Mouse (Mus musculus): Measurements from ENCODE around the gene Hsfy2.
A peak's percentile ranks its signal among the peaks of the same experiment; 100 is the strongest.

Gene Hsfy2

DNA sequence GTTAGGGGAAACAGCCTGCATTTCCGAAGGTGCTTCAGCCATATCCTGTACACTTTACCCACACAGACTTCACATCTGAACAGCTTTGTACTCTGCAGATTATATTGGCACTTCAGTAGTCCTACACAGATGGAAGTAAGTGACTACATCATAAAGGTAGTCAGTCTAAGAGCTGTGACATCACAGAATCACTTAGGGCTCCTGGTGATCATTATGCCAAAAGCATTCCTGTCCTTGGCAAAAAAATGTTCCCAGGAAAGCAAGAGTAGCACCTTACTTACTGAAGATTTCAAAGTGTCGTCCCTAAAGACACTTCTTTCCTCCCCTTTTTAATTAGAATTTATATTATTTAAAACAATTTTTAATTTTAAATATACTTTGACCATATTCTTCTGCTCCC, at the start of gene Hsfy2:
Gene Hsfy2, minus strand, starts transcription at position 101 of the 400 bp plus-strand sequence.
- DNase-seq, result no peak

DNA sequence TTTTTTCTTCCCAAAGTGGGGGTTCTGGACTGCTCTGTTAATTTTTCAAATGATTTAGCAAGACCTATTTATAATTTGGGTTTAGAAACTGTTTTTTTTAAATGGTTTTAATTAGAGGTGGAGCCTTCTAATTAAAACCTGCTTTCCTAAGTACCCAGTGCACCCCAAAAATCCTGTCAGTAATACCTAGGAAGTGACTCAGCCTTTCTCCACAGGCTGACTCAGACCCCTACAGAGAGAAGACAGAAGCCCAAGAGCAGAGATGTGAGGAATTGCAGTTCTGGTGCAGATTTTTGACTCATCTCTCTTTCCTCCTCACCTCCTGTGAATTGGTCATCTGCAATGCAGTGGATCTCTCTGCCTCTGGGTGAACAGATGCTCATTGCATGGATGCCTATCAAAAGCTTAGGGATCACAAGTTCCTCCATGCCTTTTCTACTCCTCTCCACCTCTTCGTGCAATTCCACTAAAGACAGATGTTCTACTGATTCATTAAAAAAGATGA, 47.9 kb upstream of the Hsfy2 start:
- no peak for DNase-seq

DNA sequence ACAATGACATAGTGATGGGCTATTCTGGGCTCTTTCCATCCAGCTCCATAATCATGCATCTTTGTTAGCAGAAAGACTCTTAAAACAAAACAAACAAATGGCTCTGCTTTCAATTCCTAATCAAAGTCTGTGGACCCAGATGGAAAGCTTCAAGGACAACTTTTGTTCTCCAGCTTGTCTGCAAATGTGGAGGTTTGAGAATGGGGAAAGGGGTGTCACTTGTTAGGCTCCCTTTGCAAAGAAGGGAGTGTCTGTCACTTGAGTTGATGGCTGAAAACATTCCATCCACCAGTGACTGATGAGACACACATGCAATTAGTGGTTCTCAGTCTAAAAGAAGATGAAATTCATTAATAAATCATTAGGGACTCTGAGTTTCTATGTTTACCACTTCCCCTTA, 47.3 kb upstream of the Hsfy2 start:
- DNase-seq, result no peak

DNA sequence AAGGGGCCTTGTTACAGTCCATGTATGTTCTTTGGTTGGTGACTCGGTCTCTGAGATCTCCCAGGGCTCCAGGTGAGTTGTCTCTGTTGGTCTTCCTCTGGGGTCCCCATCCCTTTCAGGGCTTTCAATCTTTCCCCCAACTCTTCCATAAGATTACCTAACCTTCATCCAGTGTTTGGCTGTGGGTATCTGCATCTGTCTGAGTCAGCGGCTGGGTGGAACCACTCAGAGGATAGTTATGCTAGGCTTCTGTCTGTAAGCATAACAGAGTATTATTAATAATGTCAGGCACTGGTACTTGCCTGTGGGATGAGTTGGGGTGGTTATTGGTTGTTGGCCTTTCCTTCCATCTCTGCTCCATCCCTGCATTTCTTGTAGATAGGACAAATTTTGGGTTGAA, 44.0 kb upstream of the Hsfy2 start:
- DNase-seq, result no peak

DNA sequence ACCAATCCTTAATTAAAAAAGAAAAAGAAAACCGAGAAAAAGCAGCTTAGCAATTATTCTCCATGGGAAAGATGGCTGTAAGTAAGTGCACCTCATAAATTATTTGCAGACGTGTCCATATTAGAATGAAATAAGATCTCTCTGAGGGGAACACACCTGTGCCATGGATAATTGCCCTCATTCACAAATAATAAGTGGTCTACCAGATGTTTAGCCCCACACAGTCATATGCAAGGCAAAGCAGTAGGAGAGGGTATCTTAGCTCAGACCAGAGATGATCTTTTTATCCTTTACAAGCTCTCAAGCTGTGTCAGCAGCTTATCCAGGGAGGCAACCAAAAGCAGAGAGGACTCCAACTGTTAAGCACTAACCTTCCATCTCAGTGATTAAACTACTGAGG, 38.0 kb upstream of the Hsfy2 start:
- no peak for DNase-seq

DNA sequence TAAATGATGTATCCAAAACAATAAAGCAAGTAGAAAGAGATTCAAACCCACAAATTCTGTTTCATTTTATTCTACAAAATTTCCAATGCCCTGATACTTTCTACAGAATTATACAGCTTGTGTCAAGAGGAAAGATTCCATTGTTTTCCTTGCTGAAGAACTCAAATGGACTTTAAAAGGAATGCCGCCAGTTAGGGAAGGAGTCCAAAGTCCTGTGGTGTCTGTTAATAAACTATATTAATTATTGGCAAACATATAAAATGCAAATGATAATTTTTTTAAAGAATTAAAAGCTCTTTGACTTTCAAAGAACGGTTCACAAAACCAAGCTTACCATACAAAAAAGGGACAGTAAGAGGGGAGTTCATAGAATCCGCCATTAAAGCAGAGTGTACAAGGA, 37.4 kb upstream of the Hsfy2 start:
- no peak for DNase-seq

DNA sequence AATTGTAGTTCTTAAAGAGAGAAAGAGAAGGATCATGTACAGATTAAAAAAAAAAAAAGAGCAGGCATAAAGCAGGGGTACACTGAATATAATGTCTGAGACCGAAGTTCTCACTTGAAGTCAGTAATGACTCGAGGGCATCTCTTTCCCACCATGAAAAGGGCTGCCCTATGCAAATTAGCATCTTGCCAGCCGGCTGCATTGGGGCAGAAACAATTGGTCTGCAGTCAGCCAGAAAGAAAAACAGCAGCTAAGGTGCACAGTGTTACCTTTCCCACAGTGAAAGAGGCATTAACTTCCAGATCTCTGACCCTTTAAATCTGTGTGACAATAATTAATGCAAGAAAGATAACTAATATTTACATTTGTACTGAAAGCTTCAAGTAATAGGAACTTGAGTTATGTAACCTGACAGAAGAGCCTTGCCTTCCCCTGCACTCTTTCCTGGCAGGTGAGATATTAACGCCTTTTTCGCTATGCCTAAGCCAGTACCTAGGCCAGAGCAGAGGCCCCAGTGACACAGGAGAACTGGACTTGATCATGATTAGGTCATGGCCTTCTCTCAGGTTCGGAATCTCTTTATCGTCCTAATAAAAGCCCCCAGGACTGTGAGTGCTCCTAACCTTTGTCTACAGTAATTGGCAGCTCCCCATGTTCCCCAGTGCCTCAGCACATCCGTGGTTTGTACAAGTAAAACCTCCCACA, 34.2 kb upstream of the Hsfy2 start:
- peak; percentile 24 for DNase-seq

DNA sequence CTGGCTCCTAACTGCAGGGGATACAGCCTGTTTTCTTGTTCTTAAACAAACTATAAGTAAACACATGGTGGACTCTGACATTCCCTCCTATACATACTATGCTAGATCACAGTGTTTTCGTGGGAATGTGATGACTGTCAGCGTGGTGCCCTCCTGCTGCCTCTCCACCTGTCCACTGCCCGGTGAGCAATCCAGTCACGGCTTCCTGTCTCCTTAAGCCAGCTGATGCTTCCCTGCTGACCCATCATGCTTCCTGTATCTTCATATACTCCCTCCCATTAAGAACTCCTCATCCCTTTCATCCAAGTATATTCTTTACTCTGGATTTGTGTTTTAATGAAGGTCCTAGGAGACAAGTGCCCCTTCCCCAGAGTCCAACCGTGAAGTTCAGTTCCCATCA, 33.3 kb upstream of the Hsfy2 start:
- DNase-seq, result no peak

DNA sequence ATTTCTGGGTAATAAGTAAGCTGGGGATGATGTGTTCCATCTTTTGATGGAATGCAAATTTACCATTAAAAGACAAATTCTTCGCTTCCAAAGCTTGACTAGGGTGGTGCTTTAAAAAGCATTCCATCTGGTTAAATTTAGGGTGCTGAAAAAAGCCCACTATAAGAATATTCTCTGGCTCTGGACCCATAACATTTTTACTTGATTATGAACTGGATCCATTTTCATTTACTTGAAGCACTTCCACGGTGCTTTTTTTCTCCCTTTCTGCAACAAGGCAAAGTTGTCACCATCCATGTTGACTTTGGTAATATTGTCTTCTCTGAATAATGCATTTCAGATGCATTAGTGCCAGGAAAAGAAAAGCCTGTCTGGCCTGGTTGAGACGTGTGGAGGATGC, 27.4 kb upstream of the Hsfy2 start:
- DNase-seq, result no peak

DNA sequence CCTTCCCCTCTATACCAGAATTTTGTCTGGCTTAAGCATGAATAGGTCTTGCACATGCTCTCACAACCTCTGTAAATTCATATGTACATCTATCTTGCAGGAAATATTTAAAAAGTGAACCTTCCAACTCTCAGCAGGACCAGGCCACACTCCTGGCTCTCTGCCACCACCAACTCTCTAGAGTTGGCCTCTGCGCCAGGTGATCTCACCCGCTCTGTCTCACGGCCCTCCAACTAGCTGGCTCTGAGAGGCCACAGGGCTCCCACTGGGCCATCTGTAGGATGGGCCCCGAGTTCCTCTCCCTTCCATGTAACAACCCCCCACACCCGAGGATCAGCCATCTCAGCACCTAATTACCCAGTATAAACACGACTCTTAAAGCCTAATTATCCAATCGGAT, 10.4 kb downstream of the Hsfy2 start:
- DNase-seq, result no peak

DNA sequence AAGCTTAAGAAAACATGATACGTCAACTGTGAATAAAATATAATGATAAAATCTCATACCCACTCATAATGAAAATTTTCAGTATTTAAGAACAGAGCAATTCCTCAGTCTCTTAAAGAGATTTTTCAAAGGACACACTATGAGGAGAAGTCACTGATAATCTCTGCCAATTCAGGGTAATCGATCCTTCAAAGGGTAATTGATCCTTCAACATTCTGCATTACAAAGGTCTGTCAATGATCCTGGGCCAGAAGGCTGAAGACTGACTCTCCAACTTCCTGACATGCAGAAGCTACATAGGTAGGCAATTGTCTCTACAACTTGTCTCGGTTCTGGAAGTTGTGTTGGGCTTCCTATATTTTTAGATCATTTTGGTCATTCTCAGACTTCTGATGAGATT, 12.9 kb downstream of the Hsfy2 start:
- no peak for DNase-seq

DNA sequence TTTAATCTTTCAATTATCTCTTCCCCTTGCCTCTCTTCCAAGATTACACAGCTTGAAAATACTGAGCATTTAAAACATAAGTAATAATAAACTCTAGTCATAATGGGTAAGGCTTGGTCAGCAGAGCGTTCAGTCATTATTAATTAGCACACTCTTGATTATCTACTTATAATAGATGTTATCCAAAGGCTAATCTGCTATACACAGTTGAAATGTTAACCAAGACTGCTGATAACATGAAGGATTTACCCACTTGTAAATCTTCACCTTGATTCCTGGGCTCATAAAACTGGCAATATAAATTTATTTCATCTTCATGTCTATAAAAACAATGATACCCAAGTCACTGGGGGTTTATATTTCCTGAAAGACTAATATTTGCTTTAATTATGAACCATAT, 24.9 kb downstream of the Hsfy2 start:
- DNase-seq, result no peak
